Mouse (Mus musculus) liver, adult (tissue): ENCODE measurements around the gene Btbd35f9.
"Not testable (repeated sequence)": the region's sequence is repeated elsewhere in the genome, so short reads cannot be mapped to it uniquely, and the experiment has no call there.

Experiments used
- GATA4 ChIP-seq: IDR thresholded peaks from 2 replicates; pipeline ENCODE4 v1.6.1; 2014; ENCODE audit warnings: mild to moderate bottlenecking, low read length; ENCODE audit not compliant: insufficient replicate concordance

Btbd35f9 gene

DNA sequence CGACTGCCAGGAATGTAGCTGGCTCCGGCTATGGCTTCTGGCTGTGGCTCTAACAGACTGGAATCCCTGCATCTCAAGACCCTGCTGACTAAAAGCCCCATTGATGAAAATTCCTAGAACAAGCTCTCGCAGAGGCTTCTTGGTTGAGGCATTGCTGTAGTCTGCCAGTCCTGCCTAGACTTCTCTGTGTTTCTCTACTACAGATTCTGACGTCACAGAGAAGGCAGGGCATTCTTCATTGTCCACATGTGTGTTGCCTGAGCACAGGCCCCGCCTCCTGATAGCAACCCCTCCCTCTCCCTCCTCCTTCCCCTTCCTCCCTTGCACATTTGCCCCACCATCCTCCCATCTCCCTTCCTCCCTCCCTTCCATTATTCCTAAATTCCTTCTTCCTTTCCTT is at the start of gene Btbd35f9:
Gene Btbd35f9 (minus strand): TSS at position 101 of the 400 bp plus-strand sequence.
- not testable (repeated sequence) for TF ChIP-seq GATA4
